Mouse (Mus musculus) E14TG2a.4 (cell line): ENCODE results near the gene Alcam.

Experiments
- CTCF ChIP-seq: conservative IDR thresholded peaks from 2 replicates; pipeline ENCODE4 v1.5.1; 2014; ENCODE audit warnings: low read length
- POU5F1 ChIP-seq: IDR thresholded peaks from 2 replicates; pipeline ENCODE4 v1.6.1; 2014; ENCODE audit warnings: low read length, borderline replicate concordance

DNA sequence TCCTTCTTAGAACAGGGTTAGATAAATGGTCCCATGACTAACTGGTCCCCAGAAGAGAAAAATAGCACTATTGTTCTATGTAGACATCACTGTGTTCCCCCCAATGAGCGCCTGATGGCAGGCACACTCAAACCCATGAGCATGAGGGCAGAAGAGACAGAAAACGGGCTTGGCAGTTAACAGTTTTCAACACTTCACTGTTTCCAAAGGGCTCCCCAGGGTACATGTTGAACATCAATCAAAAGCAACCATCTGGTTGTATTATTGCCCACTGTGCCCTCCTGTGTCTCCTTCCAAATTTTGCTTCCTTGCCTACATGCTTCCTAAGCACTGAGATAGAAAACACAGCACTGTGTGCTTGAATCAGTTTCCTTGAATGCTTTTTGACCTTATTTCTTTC is 173.7 kb downstream of the Alcam start:
- TF ChIP-seq CTCF (no peak), POU5F1 (no peak)
